Mouse (Mus musculus) liver, embryonic 13.5 days (tissue): ENCODE measurements around the gene Hlx. TPM values are rescaled to one million over a fixed set of nuclear protein-coding genes. Genes with fewer than 3 reads are reported as not detected.

Experiments
- ATAC-seq: fragments of 200-750 bp; cut with Nextera tagmentation; 2 replicates; pipeline ENCODE4 v1.8.0; 2017; ENCODE audit warnings: low read depth, mild to moderate bottlenecking, moderate number of reproducible peaks, moderate library complexity
- DNase-seq: peaks from one replicate; pipeline ENCODE4 v3.0.0; 2022
- H3K27ac ChIP-seq: fragments of 300-500 bp; sonication (generic); 2 replicates; pipeline ENCODE4 v1.5.1; 2015; ENCODE audit warnings: moderate library complexity, mild to moderate bottlenecking, inconsistent platforms
- H3K27me3 ChIP-seq: fragments of 300-500 bp; sonication (generic); 2 replicates; pipeline ENCODE4 v1.6.1; 2015; ENCODE audit warnings: mild to moderate bottlenecking, inconsistent platforms
- H3K36me3 ChIP-seq: fragments of 300-500 bp; sonication (generic); 2 replicates; pipeline ENCODE4 v1.6.1; 2015; ENCODE audit warnings: mild to moderate bottlenecking, inconsistent platforms
- H3K4me1 ChIP-seq: fragments of 300-500 bp; sonication (generic); replicated peaks from 2 replicates; pipeline ENCODE4 v1.6.1; 2015; ENCODE audit warnings: inconsistent platforms
- H3K4me2 ChIP-seq: fragments of 300-500 bp; sonication (generic); 2 replicates; pipeline ENCODE4 v1.6.1; 2015; ENCODE audit warnings: inconsistent platforms, mild to moderate bottlenecking, moderate library complexity
- H3K4me3 ChIP-seq: fragments of 300-500 bp; sonication (generic); replicated peaks from 2 replicates; pipeline ENCODE4 v1.5.1; 2015; ENCODE audit warnings: mild to moderate bottlenecking, inconsistent platforms
- H3K9ac ChIP-seq: fragments of 300-500 bp; sonication (generic); 2 replicates; pipeline ENCODE4 v1.6.1; 2015; ENCODE audit warnings: mild to moderate bottlenecking, inconsistent platforms
- H3K9me3 ChIP-seq: fragments of 300-500 bp; sonication (generic); replicated peaks from 2 replicates; pipeline ENCODE4 v1.6.1; 2016; ENCODE audit warnings: inconsistent platforms
- WGBS: fragments of 180-500 bp; shearing (Covaris S2); methylation state at CpG from one replicate; pipeline ENCODE4 v1.1.7; 2015; ENCODE audit not compliant: insufficient replicate concordance; 5-methylcytosine and 5-hydroxymethylcytosine counted together
- polyA plus RNA-seq: library from polyadenylated mRNA; unstranded; fragments of >200 nt; fragmentation: Nextera tagmentation; extraction: Ambion mirVana; gene quantifications from 2 replicates; pipeline ENCODE4 v1.2.1, GENCODE M21; 2015

Gene Hlx
- 8.8 and 9.9 TPM in 2 replicates for polyA plus RNA-seq

DNA sequence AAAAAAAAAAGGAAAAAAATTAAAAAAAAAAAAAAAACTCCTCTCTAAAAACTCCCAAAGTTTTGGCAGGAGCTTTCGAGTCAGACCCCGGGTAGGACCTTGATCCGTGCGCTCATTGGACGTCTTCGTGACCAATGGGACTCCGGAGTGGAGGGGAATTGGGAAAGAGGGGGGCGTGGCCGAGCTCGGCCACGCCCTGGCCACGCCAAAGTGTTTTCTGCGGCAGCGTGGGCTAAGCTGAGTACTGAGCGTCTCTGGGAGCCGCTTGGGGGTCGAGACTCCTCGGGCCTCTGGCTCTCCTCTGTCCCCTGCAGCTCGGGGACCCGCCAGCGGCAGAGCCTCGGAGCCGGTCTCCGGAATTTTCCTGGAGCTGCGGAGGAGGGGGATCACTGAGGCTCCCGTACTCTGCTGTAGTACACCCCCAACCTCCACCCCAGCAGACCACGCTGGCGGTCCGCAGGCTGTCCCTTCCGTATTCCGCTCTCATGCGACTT, at the start of gene Hlx:
Hlx (minus strand) TSS at position 64 of the 494 bp plus-strand sequence.
- peak; percentile 86 for ATAC-seq
- no peaks in the 10 kb centered on the region for H3K36me3 ChIP-seq
- DNase-seq = peak; percentile 61
- peaks cover 38% of the 10 kb centered on the region for H3K4me1 ChIP-seq
- H3K27ac ChIP-seq = peak within 1 kb of the TSS; percentile 83
- peak within 1 kb of the TSS; percentile 94 for H3K4me2 ChIP-seq
- H3K9ac ChIP-seq = peak within 1 kb of the TSS; percentile 77
- peak within 1 kb of the TSS; percentile 71 for H3K4me3 ChIP-seq
- no peaks in the 10 kb centered on the region for H3K9me3 ChIP-seq
- under 1% methylated on average over 32 of the region's 32 CpGs for WGBS
- peaks cover 100% of the 10 kb centered on the region for H3K27me3 ChIP-seq

DNA sequence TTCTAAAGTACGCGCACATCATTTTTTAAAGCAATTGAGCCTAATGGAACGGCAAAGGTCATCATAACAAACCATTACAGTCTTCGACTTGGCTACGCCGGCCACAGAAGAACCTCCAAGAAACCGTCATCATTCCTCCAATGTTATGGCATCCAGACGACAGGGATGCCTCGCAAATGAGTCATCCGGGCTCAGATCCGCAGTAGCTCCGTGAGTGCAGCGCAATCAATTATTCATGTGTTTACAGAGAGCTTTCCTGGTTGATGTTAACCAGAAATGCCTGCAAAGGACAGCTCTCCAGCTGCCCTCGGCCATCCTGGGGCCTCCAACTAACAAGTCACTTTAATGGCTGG, 49.7 kb upstream of the Hlx start:
- DNase-seq (no peak), ATAC-seq (no peak)
- no peak overlapping the region for H3K4me3 ChIP-seq
- H3K4me2 ChIP-seq = no peak overlapping the region
- H3K27ac ChIP-seq = no peak overlapping the region
- peaks cover 47% of the 10 kb centered on the region for H3K4me1 ChIP-seq
- WGBS = 65% methylated on average over 14 of the region's 14 CpGs
- no peaks in the 10 kb centered on the region for H3K9me3 ChIP-seq
- no peaks in the 10 kb centered on the region for H3K27me3 ChIP-seq
- no peaks in the 10 kb centered on the region for H3K36me3 ChIP-seq
- H3K9ac ChIP-seq = no peak overlapping the region

DNA sequence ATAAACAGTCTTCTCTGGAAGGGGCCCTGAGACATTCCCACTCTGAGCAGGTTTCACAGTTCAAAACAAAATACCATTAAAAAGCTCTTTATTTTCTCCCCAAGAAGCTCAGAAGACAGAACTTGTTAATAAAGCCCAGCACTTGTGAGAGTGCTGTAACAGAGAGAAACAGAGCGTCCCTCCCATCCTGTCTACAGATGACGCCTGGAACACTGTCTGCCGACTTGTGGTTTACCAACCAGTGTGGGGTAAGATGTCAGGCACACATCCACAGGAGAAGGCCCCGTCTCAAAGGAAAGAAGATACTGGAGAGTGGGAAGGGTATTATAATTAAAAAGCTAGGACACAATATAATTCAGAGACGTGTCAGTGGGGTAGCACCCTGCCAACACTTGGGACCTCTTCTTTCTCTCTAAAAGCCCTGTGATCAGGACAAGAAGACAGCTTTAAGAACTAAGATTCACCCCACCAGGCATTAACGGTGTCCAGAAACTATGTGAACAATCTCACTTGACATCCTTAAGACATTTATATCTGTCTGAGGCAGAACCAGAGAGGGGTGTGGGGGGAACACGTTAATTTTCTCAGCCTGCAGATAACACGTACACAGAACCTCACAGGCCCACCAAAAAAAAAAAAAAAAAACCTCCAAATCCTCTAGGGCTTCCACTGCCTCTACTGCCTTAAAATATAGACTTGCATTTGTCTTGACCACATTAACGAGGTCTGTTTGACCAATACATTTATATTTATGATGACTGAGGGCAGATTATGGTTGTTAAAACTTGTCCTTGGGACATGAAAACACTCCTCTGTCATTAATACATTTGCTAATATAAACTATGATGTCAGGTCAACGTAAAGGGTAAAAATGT, 49.1 kb upstream of the Hlx start:
- WGBS = 20% methylated on average over 10 of the region's 10 CpGs

DNA sequence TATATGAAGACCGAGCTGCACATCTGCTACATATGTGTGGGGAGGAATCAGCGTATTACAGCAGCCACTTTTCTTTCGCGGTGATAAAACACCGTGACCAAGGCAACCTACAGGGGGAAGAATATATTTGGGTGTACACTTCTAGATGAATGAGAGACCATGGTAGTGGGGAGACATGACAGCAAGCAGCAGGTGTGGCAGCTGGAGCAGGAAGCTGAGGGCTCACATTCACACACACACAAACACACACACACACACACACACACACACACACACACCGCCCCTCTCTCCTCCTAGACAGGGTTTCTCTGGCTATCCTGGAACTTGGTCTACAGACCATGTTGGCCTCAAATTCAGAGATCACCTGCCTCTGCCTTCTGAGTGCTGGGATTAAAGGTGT, 45.7 kb upstream of the Hlx start:
- ATAC-seq = no peak
- no peak overlapping the region for H3K4me2 ChIP-seq
- H3K4me3 ChIP-seq = no peak overlapping the region
- 86% methylated on average over 6 of the region's 6 CpGs for WGBS
- H3K27me3 ChIP-seq = no peaks in the 10 kb centered on the region
- H3K27ac ChIP-seq = no peak overlapping the region
- H3K36me3 ChIP-seq = no peaks in the 10 kb centered on the region
- H3K9ac ChIP-seq = no peak overlapping the region
- peaks cover 46% of the 10 kb centered on the region for H3K4me1 ChIP-seq
- no peaks in the 10 kb centered on the region for H3K9me3 ChIP-seq
- no peak for DNase-seq

More for the DNA sequence above, 49.1 kb upstream of the Hlx start:
- peak; percentile 89 for ATAC-seq
- no peaks in the 10 kb centered on the region for H3K9me3 ChIP-seq
- peak overlapping the region; percentile 72 for H3K27ac ChIP-seq
- H3K4me2 ChIP-seq = peak overlapping the region; percentile 19
- no peak overlapping the region for H3K9ac ChIP-seq
- peaks cover 47% of the 10 kb centered on the region for H3K4me1 ChIP-seq
- DNase-seq = no peak
- H3K4me3 ChIP-seq = no peak overlapping the region
- H3K36me3 ChIP-seq = no peaks in the 10 kb centered on the region
- H3K27me3 ChIP-seq = no peaks in the 10 kb centered on the region

DNA sequence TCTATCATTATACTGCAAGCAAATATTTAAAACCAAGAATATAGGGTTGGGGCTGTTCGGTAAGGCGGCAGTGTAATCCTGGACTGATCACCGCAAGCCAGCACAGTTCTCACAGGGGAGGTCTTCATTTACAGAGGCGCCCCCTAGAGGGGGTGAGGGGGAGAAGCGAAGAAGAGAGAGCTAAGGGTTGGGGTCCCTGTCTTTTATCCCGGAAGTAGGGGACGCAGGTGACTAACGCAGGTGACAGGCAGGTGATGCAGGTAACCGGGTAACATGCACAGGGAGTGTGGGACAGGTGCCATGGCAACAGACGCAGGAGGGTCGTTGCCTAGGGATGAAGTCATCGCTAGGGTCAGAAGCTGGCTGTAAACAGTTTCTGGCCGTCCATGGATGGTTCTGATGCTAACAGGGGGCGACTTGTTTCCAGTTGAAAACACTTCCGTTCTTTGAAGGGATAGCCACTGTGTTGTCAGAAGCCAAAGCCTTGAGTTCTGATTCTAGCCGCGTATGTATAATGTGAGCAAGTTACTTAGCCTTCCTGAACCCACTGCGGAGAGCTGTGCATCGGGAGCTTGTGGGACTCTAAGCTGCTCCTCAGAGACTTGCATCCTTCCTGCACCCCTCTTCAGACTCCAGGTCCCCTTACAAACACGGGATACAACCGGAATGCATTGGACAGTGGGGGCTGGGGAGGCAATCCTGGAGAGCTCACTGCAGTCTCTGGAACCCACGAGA, 44.8 kb upstream of the Hlx start:
- H3K9ac ChIP-seq = no peak overlapping the region
- no peak overlapping the region for H3K27ac ChIP-seq
- H3K9me3 ChIP-seq = no peaks in the 10 kb centered on the region
- no peaks in the 10 kb centered on the region for H3K27me3 ChIP-seq
- 33% methylated on average over 22 of the region's 22 CpGs for WGBS
- no peak overlapping the region for H3K4me2 ChIP-seq
- DNase-seq (no peak), ATAC-seq (no peak)
- peaks cover 37% of the 10 kb centered on the region for H3K4me1 ChIP-seq
- no peaks in the 10 kb centered on the region for H3K36me3 ChIP-seq
- no peak overlapping the region for H3K4me3 ChIP-seq

DNA sequence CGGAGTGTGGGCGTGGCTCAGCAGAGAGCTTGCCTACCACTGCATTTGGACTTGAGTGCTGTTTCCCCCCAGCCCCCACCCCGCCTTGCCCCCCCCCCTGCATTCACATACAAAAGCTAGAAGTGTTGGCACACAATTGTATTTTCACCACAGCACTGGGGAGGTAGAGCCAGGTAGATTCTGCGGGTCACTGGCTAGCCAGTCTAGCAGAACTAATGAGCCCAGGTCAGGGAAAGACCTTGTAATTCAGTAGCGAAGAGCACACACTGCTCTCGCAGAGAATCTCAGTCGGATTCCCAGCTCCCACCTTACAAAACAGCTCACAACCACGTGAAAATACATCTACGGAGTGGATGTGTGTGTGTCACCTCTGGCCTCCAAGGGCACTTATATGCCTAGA, 42.9 kb upstream of the Hlx start:
- 56% methylated on average over 9 of the region's 9 CpGs for WGBS
- Histone ChIP-seq H3K27me3 (no peaks in the 10 kb centered on the region), H3K27ac (no peak overlapping the region), H3K36me3 (no peaks in the 10 kb centered on the region), H3K4me2 (no peak overlapping the region), H3K4me1 (peaks cover 28% of the 10 kb centered on the region), H3K4me3 (no peak overlapping the region), H3K9me3 (no peaks in the 10 kb centered on the region), H3K9ac (no peak overlapping the region)
- no peak for DNase-seq
- no peak for ATAC-seq

DNA sequence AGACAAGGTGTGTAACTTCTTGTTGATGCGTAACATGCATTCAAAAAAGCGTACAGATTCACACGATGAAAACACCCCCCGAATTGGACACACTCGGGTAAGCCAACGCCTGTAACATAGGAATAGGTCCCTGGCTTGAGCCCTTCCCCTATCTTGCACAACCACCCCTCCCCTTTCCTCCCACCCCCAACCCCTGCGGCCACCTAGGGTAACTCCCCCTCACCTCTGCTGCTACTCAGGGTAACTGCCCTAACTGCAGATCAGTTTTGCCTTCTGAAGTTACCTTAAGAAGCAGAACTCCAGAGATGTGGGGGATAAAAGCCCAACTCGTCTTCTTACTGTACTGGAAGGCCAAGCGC, 39.5 kb upstream of the Hlx start:
- Histone ChIP-seq H3K36me3 (no peaks in the 10 kb centered on the region), H3K4me2 (peak overlapping the region; percentile 33), H3K4me3 (no peak overlapping the region), H3K9me3 (no peaks in the 10 kb centered on the region), H3K27ac (no peak overlapping the region), H3K27me3 (no peaks in the 10 kb centered on the region), H3K9ac (no peak overlapping the region), H3K4me1 (peaks cover 12% of the 10 kb centered on the region)
- 6% methylated on average over 9 of the region's 9 CpGs for WGBS
- DNase-seq = no peak
- ATAC-seq = peak; percentile 47; the same call in 1 of the 2 replicates

DNA sequence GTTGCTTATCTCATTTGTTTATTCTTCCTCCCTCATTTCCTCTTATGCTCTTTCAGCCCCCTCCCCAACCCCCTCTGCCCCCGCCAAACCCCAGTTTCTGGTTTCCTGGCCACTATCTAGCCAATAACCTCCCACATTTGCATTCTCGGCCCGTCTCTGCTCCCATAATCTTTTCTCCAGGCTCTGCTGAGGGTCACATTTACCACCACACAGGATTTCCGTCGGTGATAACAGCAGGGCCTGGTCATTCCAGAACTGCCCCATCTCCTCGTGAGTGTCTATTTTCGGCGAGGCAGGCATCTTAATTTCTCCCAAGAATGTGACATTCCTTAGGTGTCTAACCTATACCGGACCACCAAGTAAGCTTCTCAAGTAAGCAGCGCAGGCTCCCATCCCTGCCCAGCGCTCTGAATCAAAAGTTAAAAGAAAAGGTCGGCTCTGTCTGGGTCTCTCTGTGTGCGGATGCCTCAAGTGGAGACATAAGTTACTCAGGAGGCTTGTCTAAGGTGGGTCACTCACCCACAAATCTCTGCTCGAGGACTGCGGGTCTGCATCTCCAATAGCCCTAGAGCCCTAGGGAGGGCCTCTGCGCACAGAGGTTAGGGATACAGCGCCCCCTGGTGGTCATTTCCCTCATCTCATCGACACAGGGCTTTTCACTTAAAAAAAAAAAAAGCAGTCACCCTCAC, 38.9 kb upstream of the Hlx start:
- no peaks in the 10 kb centered on the region for H3K9me3 ChIP-seq
- peaks cover 11% of the 10 kb centered on the region for H3K4me1 ChIP-seq
- 4% methylated on average over 18 of the region's 18 CpGs for WGBS
- DNase-seq (peak; percentile 55), ATAC-seq (peak; percentile 65; the same call in 1 of the 2 replicates)
- peak overlapping the region; percentile 36; the same call in 1 of the 2 replicates for H3K4me2 ChIP-seq
- no peak overlapping the region for H3K4me3 ChIP-seq
- H3K36me3 ChIP-seq = no peaks in the 10 kb centered on the region
- H3K9ac ChIP-seq = no peak overlapping the region
- H3K27me3 ChIP-seq = no peaks in the 10 kb centered on the region
- H3K27ac ChIP-seq = peak overlapping the region; percentile 39; the same call in 1 of the 2 replicates

DNA sequence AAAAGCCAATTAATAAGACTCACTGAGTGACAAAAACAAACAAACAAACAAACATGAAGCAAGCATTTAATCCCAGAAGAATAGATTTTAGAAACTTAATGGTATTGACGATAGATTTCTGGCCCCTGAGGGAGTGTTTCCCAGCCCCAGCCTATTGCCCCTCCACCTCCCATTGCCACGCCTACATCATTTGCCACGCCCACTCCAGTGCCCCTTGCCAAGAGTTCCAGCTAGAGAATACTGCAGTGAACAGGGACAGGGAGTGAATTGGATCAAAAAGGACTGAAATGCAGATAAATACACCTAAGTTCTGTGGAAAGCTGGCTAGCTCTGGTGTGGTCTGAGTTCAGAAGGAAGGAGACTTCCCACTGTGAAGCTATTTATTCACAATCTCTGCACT, 31.4 kb upstream of the Hlx start:
- no peak for ATAC-seq
- no peak overlapping the region for H3K27ac ChIP-seq

DNA sequence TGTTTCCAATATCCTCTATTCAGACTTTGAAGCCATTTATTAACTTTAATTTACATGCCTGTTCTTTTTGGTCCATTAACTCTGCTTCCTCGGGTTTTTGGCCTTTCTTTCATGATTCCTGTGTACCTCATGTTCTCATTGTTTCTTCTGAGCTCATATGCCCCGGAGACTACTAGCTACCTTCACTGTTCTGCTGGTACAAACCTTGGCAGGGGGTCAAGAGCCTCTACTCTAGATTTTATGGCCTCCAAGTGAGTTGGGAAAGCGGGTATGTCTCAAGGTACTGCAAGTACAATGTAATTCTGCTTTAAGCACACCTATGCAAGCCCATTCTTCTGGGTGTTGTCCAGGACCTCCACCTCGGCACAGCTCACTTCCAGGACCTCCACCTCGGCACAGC, 30.5 kb upstream of the Hlx start:
- no peaks in the 10 kb centered on the region for H3K4me1 ChIP-seq
- no peak for ATAC-seq
- H3K4me2 ChIP-seq = no peak overlapping the region
- H3K27ac ChIP-seq = no peak overlapping the region
- no peak overlapping the region for H3K9ac ChIP-seq
- no peak overlapping the region for H3K4me3 ChIP-seq
- no peaks in the 10 kb centered on the region for H3K36me3 ChIP-seq
- no peaks in the 10 kb centered on the region for H3K9me3 ChIP-seq
- no peaks in the 10 kb centered on the region for H3K27me3 ChIP-seq
- DNase-seq = no peak
- 50% methylated on average over 5 of the region's 5 CpGs for WGBS

More for the DNA sequence above, 31.4 kb upstream of the Hlx start:
- no peak for DNase-seq
- Histone ChIP-seq H3K4me2 (no peak overlapping the region), H3K36me3 (no peaks in the 10 kb centered on the region), H3K9me3 (no peaks in the 10 kb centered on the region), H3K27me3 (no peaks in the 10 kb centered on the region), H3K4me3 (no peak overlapping the region), H3K4me1 (no peaks in the 10 kb centered on the region), H3K9ac (no peak overlapping the region)
- 30% methylated on average over 3 of the region's 3 CpGs for WGBS

DNA sequence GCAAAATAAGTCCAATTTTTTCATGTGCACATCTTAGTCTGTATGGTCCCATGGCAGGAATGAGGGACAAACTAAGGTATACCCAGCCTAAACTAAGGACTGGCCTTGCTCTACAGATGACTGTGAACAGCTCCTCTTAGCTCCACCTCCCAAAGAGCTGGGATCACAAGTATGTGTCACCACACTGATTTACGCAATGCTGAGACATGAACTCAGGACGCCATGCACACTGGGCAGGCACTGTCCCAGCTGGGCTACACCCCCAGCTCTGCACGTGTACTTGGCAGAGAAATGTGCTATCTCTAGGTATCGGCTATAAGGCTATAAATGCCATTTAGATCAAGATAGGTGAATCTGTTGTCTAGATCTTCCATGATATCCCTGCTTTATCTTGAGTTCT, 29.6 kb upstream of the Hlx start:
- Histone ChIP-seq H3K9ac (no peak overlapping the region), H3K4me3 (no peak overlapping the region), H3K36me3 (no peaks in the 10 kb centered on the region), H3K4me2 (no peak overlapping the region), H3K27ac (no peak overlapping the region), H3K27me3 (no peaks in the 10 kb centered on the region), H3K4me1 (no peaks in the 10 kb centered on the region), H3K9me3 (no peaks in the 10 kb centered on the region)
- WGBS = 59% methylated on average over 4 of the region's 4 CpGs
- DNase-seq = no peak
- no peak for ATAC-seq
